Mouse (Mus musculus) heart, postnatal 14 days (tissue): Measurements from ENCODE around the gene Otud7b. TPM values are rescaled to one million over a fixed set of nuclear protein-coding genes. Genes with fewer than 3 reads are reported as not detected.
A peak's percentile ranks its signal among the peaks of the same experiment; 100 is the strongest.

Source experiments
- DNase-seq, 2 experiments: peaks; one replicate each; pipeline ENCODE4 v3.0.0; 2021 to 2022
- intact Hi-C: fragments of 180-260 bp; cut with DNase I; formaldehyde crosslinking; loops from one replicate; pipeline ENCODE4 v1.15.1; 2025
- total RNA-seq, 2 experiments: library from RNA; stranded (reverse); gene quantifications; 2 replicates each; pipeline ENCODE4 v1.2.3; 2021

Otud7b gene
- total RNA-seq, 2 experiments from 2014 or later: 49.4 to 54.4 TPM

GRCm38 (mm10) chr3:96082714-96083508, 21.4 kb upstream of the Otud7b start:
- intact Hi-C loops: loop anchor here (5.0 kb wide), 1 partner anchor 64 kb away; no protein-coding TSS in a partner anchor
- DNase-seq: no peak

- no peak for DNase-seq
- intact Hi-C loops: loop anchor here (5.0 kb wide), 1 partner anchor 63 kb away; no protein-coding TSS in a partner anchor
Measured at GRCm38 (mm10) chr3:96084146-96084755, 20.1 kb upstream of the Otud7b start.

GRCm38 (mm10) chr3:96087219-96087618, 17.1 kb upstream of the Otud7b start:
- DNase-seq: no peak
- intact Hi-C loops: no loop called here

GRCm38 (mm10) chr3:96087801-96088200, 16.5 kb upstream of the Otud7b start:
- intact Hi-C loops: no loop called here
- no peak for DNase-seq

- intact Hi-C loops: no loop called here
- DNase-seq: no peak
Measured at GRCm38 (mm10) chr3:96089882-96090489, 14.3 kb upstream of the Otud7b start.

GRCm38 (mm10) chr3:96091146-96091545, 13.2 kb upstream of the Otud7b start:
- DNase-seq: no peak

GRCm38 (mm10) chr3:96091966-96092365, 12.4 kb upstream of the Otud7b start:
- no peak for DNase-seq
- intact Hi-C loops: no loop called here

More at GRCm38 (mm10) chr3:96091146-96091545, 13.2 kb upstream of the Otud7b start:
- intact Hi-C loops: no loop called here

GRCm38 (mm10) chr3:96093509-96093908, 10.8 kb upstream of the Otud7b start:
- intact Hi-C loops: no loop called here

GRCm38 (mm10) chr3:96094203-96094602, 10.1 kb upstream of the Otud7b start:
- peak in 1 of 2 experiments; percentile 25 for DNase-seq
- intact Hi-C loops: no loop called here

More at GRCm38 (mm10) chr3:96093509-96093908, 10.8 kb upstream of the Otud7b start:
- peak in 1 of 2 experiments; percentile 10 for DNase-seq

GRCm38 (mm10) chr3:96098168-96098567, 6.2 kb upstream of the Otud7b start:
- intact Hi-C loops: no loop called here

GRCm38 (mm10) chr3:96098616-96099267, 5.6 kb upstream of the Otud7b start:
- intact Hi-C loops: no loop called here
- peak; percentile 25 to 63 for DNase-seq

More at GRCm38 (mm10) chr3:96098168-96098567, 6.2 kb upstream of the Otud7b start:
- DNase-seq: no peak

- DNase-seq: peak; percentile 32 to 52
- intact Hi-C loops: no loop called here
Measured at GRCm38 (mm10) chr3:96102100-96102872, 2.0 kb upstream of the Otud7b start.

GRCm38 (mm10) chr3:96103901-96104260, 446 bp upstream of the Otud7b start:
- intact Hi-C loops: no loop called here
- DNase-seq: no peak

GRCm38 (mm10) chr3:96105232-96105747, 963 bp downstream of the Otud7b start:
- DNase-seq: peak in 1 of 2 experiments; percentile 11
- intact Hi-C loops: no loop called here

GRCm38 (mm10) chr3:96106151-96106550, 1.8 kb downstream of the Otud7b start:
- DNase-seq: no peak
- intact Hi-C loops: no loop called here

GRCm38 (mm10) chr3:96108315-96108714, 4.0 kb downstream of the Otud7b start:
- DNase-seq: no peak
- intact Hi-C loops: no loop called here

- intact Hi-C loops: no loop called here
- DNase-seq: no peak
Measured at GRCm38 (mm10) chr3:96113251-96113650, 8.9 kb downstream of the Otud7b start.

GRCm38 (mm10) chr3:96118142-96118541, 13.8 kb downstream of the Otud7b start:
- intact Hi-C loops: no loop called here
- DNase-seq: no peak

GRCm38 (mm10) chr3:96118702-96119101, 14.4 kb downstream of the Otud7b start:
- no peak for DNase-seq
- intact Hi-C loops: no loop called here

- DNase-seq: no peak
- intact Hi-C loops: no loop called here
Measured at GRCm38 (mm10) chr3:96124235-96124634, 19.9 kb downstream of the Otud7b start.
